Mouse (Mus musculus) brain, embryonic 14.5 days (tissue): Measurements from ENCODE around the gene Lmna.

Source experiments
- CTCF ChIP-seq: fragments of 200-500 bp; IDR thresholded peaks from 2 replicates; pipeline ENCODE4 v1.5.1; 2012; ENCODE audit warnings: inconsistent platforms, mild to moderate bottlenecking, moderate library complexity, borderline replicate concordance; ENCODE audit not compliant: insufficient read depth, insufficient read length; ENCODE audit errors: extremely low read depth
- POLR2A ChIP-seq: fragments of 200-500 bp; IDR thresholded peaks from 2 replicates; pipeline ENCODE4 v1.6.1; 2012; ENCODE audit warnings: mild to moderate bottlenecking, inconsistent platforms, borderline replicate concordance; ENCODE audit not compliant: poor library complexity, insufficient read depth, insufficient read length, severe bottlenecking; ENCODE audit errors: extremely low read depth

DNA sequence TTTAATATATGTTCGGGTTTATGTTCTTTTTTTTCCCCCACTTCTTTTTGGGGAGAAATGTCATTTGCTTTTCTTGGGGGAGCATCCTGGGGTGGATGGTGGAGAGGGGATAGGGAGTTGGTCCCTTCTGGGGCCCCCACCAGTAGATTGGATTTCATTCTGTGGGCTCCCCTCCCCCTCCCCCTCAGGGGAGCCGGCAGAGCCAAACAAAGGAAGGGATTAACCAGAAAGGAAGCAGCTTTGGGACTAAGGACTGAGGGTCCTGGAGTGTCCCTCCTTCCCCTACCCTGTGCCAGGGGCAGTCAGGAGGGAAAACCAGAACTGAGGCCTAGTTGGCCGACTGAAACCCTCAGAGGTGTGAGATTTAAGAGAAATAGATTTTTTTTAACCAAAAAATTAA is 29.6 kb upstream of the Lmna start:
- TF ChIP-seq CTCF (no peak), POLR2A (no peak)
